Mouse (Mus musculus) kidney, postnatal 0 days (tissue): ENCODE results near the gene Prkd3. TPM values are rescaled to one million over a fixed set of nuclear protein-coding genes. Genes with fewer than 3 reads are reported as not detected.

Experiments used
- ATAC-seq: fragments of 200-750 bp; cut with Nextera tagmentation; replicated peaks from 2 replicates; pipeline ENCODE4 v1.8.0; 2017; ENCODE audit warnings: low read depth, moderate number of reproducible peaks, moderate TSS enrichment, moderate library complexity; ENCODE audit not compliant: low FRiP score
- DNase-seq: peaks from one replicate; pipeline ENCODE4 v3.0.0-alpha.2; 2016; ENCODE audit warnings: low spot score
- H3K27ac ChIP-seq: fragments of 300-500 bp; sonication (generic); 2 replicates; pipeline ENCODE4 v1.5.1; 2014; ENCODE audit warnings: mild to moderate bottlenecking
- H3K27me3 ChIP-seq: fragments of 300-500 bp; sonication (generic); 2 replicates; pipeline ENCODE4 v1.6.1; 2014; ENCODE audit warnings: low read length, mixed read lengths; ENCODE audit not compliant: insufficient read depth
- H3K36me3 ChIP-seq: fragments of 300-500 bp; sonication (generic); 2 replicates; pipeline ENCODE4 v1.6.1; 2014; ENCODE audit warnings: low read length, mixed read lengths; ENCODE audit not compliant: insufficient read depth
- H3K4me1 ChIP-seq: fragments of 300-500 bp; sonication (generic); replicated peaks from 2 replicates; pipeline ENCODE4 v1.6.1; 2014; ENCODE audit warnings: antibody characterized with exemption, low read length, mixed read lengths; ENCODE audit not compliant: insufficient read depth
- H3K4me2 ChIP-seq: fragments of 300-500 bp; sonication (generic); 2 replicates; pipeline ENCODE4 v1.6.1; 2014; ENCODE audit warnings: mild to moderate bottlenecking, low read length, moderate library complexity, mixed read lengths
- H3K4me3 ChIP-seq: fragments of 300-500 bp; sonication (generic); replicated peaks from 2 replicates; pipeline ENCODE4 v1.5.1; 2014; ENCODE audit warnings: low read depth, low read length
- H3K9ac ChIP-seq: fragments of 300-500 bp; sonication (generic); 2 replicates; pipeline ENCODE4 v1.6.1; 2014; ENCODE audit warnings: low read depth, low read length
- H3K9me3 ChIP-seq: fragments of 300-500 bp; sonication (generic); replicated peaks from 2 replicates; pipeline ENCODE4 v1.6.1; 2016; ENCODE audit warnings: low read length, inconsistent platforms, mixed read lengths
- CTCF ChIP-seq: IDR thresholded peaks from 2 replicates; pipeline ENCODE4 v1.5.1; 2016; ENCODE audit warnings: antibody characterized with exemption, low read depth, mild to moderate bottlenecking, moderate library complexity
- WGBS: fragments of 180-500 bp; shearing (Covaris S2); extraction: QIAGEN DNeasy Blood & Tissue Kit; methylation state at CpG from one replicate; pipeline ENCODE4 v1.1.7; 2014; 5-methylcytosine and 5-hydroxymethylcytosine counted together
- polyA plus RNA-seq: library from polyadenylated mRNA; unstranded; fragments of >200 nt; fragmentation: Nextera tagmentation; extraction: Ambion mirVana; gene quantifications from 2 replicates; pipeline ENCODE4 v1.2.1, GENCODE M21; 2015

Gene Prkd3
- polyA plus RNA-seq, 1 experiment from 2014 or later, result 27.5 TPM

DNA sequence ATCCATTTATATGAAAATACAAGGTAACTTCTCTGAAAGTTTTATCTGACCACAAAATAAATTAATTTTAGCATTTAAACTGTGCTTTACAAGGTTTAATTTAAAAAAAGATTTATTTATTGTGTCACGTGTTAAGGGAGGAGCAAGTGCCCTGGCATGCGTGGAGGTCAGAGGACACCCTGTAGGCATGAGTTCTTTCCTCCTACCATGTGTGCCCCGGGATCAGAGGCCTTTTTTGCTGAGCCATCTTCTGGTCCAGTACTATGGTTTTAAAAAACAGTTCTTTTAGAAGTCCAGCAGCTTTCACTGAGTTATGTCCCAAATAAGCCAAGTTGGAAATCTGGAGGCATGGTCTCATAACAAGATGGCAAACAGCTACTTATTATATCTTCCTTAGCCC, 36.9 kb downstream of the Prkd3 start:
- no peak overlapping the region for H3K9ac ChIP-seq
- no peak for DNase-seq
- H3K4me3 ChIP-seq, result no peak overlapping the region
- no peaks in the 10 kb centered on the region for H3K27me3 ChIP-seq
- peaks cover 20% of the 10 kb centered on the region for H3K36me3 ChIP-seq
- no peak for TF ChIP-seq CTCF
- no peak overlapping the region for H3K4me2 ChIP-seq
- H3K9me3 ChIP-seq, result no peaks in the 10 kb centered on the region
- ATAC-seq, result no peak
- H3K27ac ChIP-seq, result no peak overlapping the region
- H3K4me1 ChIP-seq, result no peaks in the 10 kb centered on the region
- 80% methylated on average over 3 of the region's 3 CpGs for WGBS

DNA sequence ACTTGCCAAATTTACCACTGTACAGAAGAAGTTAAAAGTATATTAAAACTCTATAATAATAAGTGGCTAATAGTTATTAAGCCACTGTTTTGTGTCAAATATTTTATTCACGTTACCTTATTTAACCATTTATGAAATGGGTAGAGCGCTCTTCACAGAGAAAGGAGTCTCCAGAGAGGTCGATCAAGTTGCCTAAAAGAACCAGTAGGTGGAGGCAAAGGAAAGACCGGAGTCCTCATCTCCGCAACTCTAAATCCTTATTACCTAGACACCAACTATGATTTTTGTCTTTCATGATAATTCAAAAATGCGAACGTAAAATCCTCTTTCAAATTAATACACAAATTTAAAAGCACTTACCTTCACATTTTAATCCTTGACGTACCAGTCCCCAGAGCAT, 37.5 kb downstream of the Prkd3 start:
- no peak overlapping the region for H3K4me3 ChIP-seq
- H3K9me3 ChIP-seq, result no peaks in the 10 kb centered on the region
- H3K4me2 ChIP-seq, result no peak overlapping the region
- no peaks in the 10 kb centered on the region for H3K4me1 ChIP-seq
- H3K36me3 ChIP-seq, result peaks cover 21% of the 10 kb centered on the region
- no peaks in the 10 kb centered on the region for H3K27me3 ChIP-seq
- no peak overlapping the region for H3K9ac ChIP-seq
- ATAC-seq (no peak), DNase-seq (no peak)
- peak; percentile 15; the same call in 1 of the 2 replicates for TF ChIP-seq CTCF
- H3K27ac ChIP-seq, result no peak overlapping the region
- WGBS, result 97% methylated on average over 8 of the region's 8 CpGs

DNA sequence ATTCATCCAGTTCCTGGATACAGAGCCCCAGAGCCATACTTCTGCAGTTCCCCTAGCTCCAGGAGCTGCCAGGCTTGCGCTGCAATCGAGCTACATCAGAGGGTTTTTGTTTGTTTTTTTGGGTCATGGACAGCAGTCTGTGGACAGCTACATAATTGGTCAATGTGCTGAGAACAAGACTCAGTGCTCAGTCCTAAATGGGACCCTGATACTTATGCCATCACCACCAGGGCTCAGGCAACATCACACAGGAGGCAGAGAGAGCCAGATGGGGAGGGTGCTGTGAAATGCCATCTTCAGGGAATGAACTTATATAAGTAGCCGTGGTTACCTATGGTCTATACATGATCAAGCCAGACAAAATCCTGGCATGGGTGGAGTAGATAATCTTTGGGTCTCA, 52.1 kb downstream of the Prkd3 start:
- Histone ChIP-seq H3K4me2 (no peak overlapping the region), H3K4me1 (no peaks in the 10 kb centered on the region), H3K36me3 (peaks cover 18% of the 10 kb centered on the region), H3K4me3 (no peak overlapping the region), H3K9ac (no peak overlapping the region), H3K27ac (no peak overlapping the region), H3K9me3 (no peaks in the 10 kb centered on the region), H3K27me3 (no peaks in the 10 kb centered on the region)
- DNase-seq, result no peak
- no peak for TF ChIP-seq CTCF
- WGBS, result 83% methylated on average over 3 of the region's 3 CpGs
- no peak for ATAC-seq

DNA sequence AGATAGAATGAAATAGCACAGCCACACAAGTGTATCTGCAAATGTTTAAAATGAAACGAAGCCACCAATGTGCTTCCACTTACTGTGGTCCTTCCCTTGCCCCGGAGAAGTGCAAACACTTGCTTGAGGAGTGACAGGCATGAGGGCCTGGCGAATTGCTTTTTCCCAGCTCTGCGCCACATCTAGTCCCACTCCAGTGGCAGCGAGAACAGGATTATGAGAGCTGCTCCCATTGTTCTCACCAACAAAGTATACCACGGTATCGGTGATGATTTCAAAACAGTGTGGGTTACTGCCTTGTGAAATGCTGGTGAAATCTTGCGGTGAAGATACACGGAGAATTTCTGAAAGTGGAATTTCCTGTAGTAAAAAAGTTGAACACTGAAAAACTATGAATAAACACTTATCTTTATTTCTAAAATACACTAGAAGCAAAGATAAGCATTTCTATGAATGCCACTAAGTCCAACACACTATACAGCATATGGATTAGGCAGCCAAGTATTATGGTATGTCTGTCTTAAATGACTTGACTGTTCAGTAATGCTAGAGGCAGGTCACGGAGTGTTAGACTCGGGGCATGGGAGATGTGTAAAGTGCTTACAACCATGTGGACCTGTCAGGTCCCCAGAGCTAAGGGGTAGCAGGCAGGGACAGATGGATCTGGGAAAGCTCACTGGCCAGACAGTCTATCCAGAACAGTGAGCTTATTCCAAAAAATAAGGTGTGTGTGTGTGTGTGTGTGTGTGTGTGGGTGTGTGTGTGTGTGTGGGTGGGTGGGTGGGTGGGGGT, 54.3 kb downstream of the Prkd3 start:
- no peak overlapping the region for H3K27ac ChIP-seq
- ATAC-seq (no peak), DNase-seq (no peak)
- no peak overlapping the region for H3K4me3 ChIP-seq
- 95% methylated on average over 11 of the region's 11 CpGs for WGBS
- TF ChIP-seq CTCF, result no peak
- H3K4me2 ChIP-seq, result no peak overlapping the region
- no peaks in the 10 kb centered on the region for H3K27me3 ChIP-seq
- H3K4me1 ChIP-seq, result no peaks in the 10 kb centered on the region
- H3K9ac ChIP-seq, result no peak overlapping the region
- H3K9me3 ChIP-seq, result no peaks in the 10 kb centered on the region
- H3K36me3 ChIP-seq, result peaks cover 21% of the 10 kb centered on the region

DNA sequence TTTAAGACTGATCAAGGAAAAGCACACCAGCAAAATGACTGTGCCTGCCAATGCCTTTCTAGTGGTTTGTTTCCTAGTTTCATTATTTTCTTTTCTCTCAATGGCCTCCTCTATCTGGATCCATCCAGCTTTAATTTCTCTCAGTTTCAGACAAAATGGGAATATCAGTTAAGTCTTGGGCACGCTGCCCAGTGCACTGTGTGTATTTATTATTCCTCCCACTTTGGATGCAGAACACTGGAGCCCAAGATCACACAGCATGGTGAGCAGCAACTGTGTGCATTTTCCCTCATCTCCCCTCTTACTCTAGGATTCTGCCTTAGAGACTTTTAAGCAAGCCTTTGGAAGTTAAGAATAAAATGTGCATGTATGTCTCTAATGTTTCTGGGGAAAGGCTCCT, 56.2 kb downstream of the Prkd3 start:
- H3K27ac ChIP-seq, result no peak overlapping the region
- H3K4me3 ChIP-seq, result no peak overlapping the region
- H3K27me3 ChIP-seq, result no peaks in the 10 kb centered on the region
- no peak for TF ChIP-seq CTCF
- WGBS, result 85% methylated on average over 1 of the region's 1 CpGs
- H3K9ac ChIP-seq, result no peak overlapping the region
- no peaks in the 10 kb centered on the region for H3K9me3 ChIP-seq
- H3K36me3 ChIP-seq, result peaks cover 27% of the 10 kb centered on the region
- no peaks in the 10 kb centered on the region for H3K4me1 ChIP-seq
- DNase-seq (no peak), ATAC-seq (no peak)
- no peak overlapping the region for H3K4me2 ChIP-seq

DNA sequence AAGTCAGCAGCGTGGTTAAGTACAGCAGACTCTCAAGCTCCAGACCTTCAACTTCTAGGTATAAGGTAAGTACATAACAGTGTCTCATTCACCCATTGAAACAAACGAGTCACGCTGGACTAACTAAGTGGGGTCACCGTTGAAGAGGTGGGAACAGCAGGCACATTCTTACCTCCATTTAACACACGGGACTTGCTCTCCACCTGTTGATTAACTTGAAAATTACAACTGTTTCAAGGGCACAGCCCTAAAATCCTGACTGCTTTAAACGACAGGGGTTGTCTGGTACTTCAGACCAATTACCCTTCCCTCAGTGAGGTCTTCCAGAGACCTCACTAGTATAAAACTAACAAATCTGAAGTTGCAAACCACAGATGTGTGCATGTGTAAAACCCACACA, 61.1 kb downstream of the Prkd3 start:
- H3K9ac ChIP-seq, result no peak overlapping the region
- no peak overlapping the region for H3K27ac ChIP-seq
- no peak overlapping the region for H3K4me3 ChIP-seq
- ATAC-seq, result no peak
- H3K9me3 ChIP-seq, result no peaks in the 10 kb centered on the region
- no peaks in the 10 kb centered on the region for H3K4me1 ChIP-seq
- TF ChIP-seq CTCF, result peak; percentile 31; the same call in 1 of the 2 replicates
- WGBS, result 69% methylated on average over 6 of the region's 6 CpGs
- no peaks in the 10 kb centered on the region for H3K27me3 ChIP-seq
- no peak overlapping the region for H3K4me2 ChIP-seq
- DNase-seq, result no peak
- peaks cover 46% of the 10 kb centered on the region for H3K36me3 ChIP-seq
